Mouse (Mus musculus) adrenal gland, adult 2 months (tissue): ENCODE measurements around the gene Maco1. TPM values are rescaled to one million over a fixed set of nuclear protein-coding genes. Genes with fewer than 3 reads are reported as not detected.

ENCODE experiments used
- DNase-seq: peaks from one replicate; pipeline ENCODE4 v3.0.0; 2021
- long read RNA-seq: library from polyadenylated mRNA; stranded (forward); transcript quantifications from one replicate; pipeline ENCODE4 v2.0.0, GENCODE M21; 2021
- polyA plus RNA-seq: library from polyadenylated mRNA; depleted of rRNA; stranded (reverse); fragments of >200 nt; gene quantifications from 2 replicates; pipeline ENCODE4 v1.2.3, GENCODE M21; 2012; rRNA removed
- total RNA-seq, 2 experiments: library from RNA; stranded (reverse); gene quantifications; 2 replicates each; pipeline ENCODE4 v1.2.3; 2021

The Maco1 gene
- total RNA-seq (10 to 100 TPM; 35.6 to 37.1 TPM), polyA plus RNA-seq (14.2 and 15.6 TPM in 2 replicates)
- long read RNA-seq, transcript Maco1-201 (11 exons, 3,826 nt) = major isoform, 18 of 24 reads
- long read RNA-seq, partial matches to known transcripts = 0 of 24 reads
- long read RNA-seq, other reads (novel, unspliced or antisense) = 6 of 24 reads

GRCm38 (mm10) chr4:134853259-134853636, at the start of gene Maco1:
Gene Maco1, minus strand, starts transcription at chr4:134853345.
- peak; percentile 100 for DNase-seq

GRCm38 (mm10) chr4:134901126-134901525, 48.0 kb upstream of the Maco1 start:
- no peak for DNase-seq

DNA sequence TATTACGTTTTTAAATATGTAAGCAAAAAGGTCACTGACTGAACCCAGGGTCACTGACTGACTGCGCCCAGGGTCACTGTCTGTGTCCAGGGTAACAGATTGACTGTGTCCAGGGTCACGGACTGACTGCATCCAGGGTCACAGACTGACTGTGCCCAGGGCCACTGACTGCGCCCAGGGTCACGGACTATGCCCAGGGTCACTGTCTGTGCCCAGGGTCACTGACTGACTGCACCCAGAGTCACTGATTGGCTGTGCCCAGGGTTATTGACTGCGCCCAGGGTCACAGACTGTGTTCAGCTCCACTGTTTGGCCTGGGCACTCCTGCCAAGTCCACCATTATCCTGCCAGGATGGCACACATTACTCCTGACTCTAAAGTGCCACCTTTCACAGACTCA, 44.1 kb upstream of the Maco1 start:
- peak; percentile 91 for DNase-seq

DNA sequence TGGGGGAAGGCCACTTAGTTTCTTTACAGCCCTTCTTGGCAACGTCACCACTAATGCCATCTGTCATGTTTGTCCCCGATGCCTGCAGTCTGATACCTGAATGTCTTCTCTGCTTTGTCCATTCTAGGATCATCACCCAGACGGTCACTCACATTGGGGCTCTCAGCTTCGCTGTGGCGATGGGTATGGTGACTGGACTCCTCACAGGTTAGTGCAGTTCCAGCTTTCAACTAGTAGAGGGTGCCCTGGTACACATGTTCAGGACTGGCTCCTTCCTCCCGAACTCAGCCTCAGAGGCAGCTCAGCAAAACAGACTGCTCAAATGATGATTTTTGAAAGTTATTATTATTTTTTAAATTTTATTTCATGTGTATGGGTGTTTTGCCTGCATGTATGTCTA, 39.0 kb upstream of the Maco1 start:
- DNase-seq = peak; percentile 73

GRCm38 (mm10) chr4:134884364-134884763, 31.2 kb upstream of the Maco1 start:
- no peak for DNase-seq

GRCm38 (mm10) chr4:134883808-134884207, 30.7 kb upstream of the Maco1 start:
- no peak for DNase-seq

DNA sequence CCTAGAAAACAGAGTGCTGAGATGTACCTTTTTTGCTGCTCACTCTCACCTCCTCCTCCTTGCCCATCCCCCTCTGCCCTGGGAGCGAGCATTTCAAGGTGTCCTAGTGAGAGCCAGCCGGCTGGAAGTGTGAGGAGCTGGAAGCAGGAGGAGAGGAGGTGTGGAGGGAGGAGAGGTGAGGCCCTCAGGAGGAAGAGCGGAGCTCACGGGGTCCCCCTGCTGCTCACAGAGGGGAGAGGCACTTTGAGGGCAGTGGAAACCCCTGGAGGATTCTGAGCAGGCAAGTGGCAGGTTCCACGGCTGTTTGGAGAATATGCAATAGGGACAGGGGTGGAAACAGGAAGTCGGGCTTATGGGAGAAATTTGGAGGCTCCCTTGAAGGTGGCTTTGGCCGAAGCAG, 30.1 kb upstream of the Maco1 start:
- DNase-seq = peak; percentile 47

- no peak for DNase-seq
Observed at GRCm38 (mm10) chr4:134880041-134880440, 26.9 kb upstream of the Maco1 start.

GRCm38 (mm10) chr4:134879410-134879981, 26.4 kb upstream of the Maco1 start:
- peak; percentile 75 for DNase-seq

- DNase-seq = no peak
Observed at GRCm38 (mm10) chr4:134876171-134876570, 23.0 kb upstream of the Maco1 start.

DNA sequence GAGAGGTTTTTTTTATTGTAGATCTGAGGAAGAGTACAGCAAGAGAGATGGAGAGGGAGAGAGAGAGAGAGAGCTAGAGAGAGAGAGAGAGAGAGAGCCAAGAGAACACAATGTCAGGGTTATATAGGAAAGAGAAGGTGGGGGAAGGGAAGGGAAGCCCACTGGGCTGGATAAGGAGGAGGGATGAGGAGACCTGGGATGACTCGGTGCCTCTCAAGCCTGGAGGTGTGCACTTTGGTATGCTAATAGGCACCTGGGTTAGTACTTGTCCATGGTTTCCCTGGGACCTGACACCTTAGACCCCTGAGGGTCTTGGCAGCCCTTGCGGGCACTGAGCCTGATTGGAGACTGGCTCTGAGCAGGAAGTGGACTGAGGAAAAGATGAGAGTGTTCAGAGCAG, 18.8 kb upstream of the Maco1 start:
- DNase-seq = no peak

GRCm38 (mm10) chr4:134871477-134871876, 18.3 kb upstream of the Maco1 start:
- no peak for DNase-seq

- DNase-seq = no peak
Observed at GRCm38 (mm10) chr4:134869815-134870375, 16.8 kb upstream of the Maco1 start.

DNA sequence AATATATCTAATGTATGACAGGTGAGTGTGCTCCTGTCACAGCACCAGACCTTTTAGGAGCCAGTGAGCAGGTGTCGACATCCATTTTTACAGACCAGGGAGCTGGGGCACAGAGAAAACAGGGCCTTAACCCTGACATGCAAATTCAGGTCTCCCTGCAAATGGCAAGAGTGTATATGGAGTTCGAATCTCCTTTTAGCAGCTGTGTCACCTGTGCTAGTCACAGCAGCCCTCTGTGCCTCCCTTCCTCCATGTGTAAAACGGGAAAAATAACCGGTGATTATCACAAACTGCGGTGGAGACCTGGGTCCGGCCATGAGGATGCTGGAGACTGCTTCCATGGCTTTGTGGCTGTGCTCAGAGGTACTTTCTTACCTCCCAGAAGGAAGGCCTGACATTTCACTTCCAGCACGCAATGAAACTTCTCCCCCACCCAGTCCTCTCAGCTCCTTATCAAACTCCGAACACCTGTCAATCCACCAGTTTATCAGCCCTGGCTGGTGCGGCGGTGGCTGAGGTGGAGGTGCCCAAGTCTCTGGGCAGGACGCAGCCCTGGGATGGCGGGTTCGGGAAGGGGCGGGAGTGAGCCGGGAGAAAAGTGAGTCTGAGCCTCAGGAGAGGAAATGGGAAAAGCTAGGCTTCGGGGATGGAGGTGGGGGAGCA, 16.1 kb upstream of the Maco1 start:
- no peak for DNase-seq

- no peak for DNase-seq
Observed at GRCm38 (mm10) chr4:134868490-134868889, 15.3 kb upstream of the Maco1 start.

DNA sequence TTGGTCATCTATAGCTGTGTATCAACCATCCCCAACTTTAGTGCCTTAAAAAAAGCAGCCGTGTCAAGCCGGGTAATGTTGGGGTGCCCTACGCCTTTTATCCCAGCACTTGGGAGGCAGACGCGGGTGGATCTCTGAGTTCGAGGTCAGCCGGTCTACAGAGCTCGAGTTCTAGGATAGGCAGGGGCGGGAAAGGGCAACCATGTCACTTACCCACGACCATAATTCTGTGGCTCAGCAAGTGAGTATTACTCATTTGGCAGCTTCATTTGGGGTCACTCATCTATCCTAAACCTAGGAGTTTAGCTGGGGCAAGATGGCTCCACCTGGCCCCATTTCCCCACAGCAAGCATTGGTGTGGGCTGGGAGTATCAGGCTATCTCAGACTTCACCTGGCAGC, 14.9 kb upstream of the Maco1 start:
- no peak for DNase-seq

DNA sequence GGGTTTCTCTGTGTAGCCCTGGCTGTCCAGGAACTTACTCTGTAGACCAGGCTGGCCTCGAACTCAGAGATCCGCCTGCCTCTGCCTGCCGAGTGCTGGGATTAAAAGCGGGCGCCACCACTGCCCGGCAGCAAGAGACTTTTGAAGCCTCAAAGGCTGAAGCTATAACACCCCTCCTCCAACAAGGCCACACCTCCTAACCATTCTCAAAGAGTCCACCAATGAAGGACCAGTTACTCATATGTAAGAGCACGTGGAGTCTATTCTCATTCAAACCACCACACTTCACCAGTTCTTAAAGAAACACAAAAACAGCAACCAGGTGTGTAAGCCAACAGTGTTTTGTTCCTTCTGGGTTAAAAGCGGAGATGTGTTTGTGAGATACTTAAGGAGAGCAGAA, 14.5 kb upstream of the Maco1 start:
- no peak for DNase-seq

DNA sequence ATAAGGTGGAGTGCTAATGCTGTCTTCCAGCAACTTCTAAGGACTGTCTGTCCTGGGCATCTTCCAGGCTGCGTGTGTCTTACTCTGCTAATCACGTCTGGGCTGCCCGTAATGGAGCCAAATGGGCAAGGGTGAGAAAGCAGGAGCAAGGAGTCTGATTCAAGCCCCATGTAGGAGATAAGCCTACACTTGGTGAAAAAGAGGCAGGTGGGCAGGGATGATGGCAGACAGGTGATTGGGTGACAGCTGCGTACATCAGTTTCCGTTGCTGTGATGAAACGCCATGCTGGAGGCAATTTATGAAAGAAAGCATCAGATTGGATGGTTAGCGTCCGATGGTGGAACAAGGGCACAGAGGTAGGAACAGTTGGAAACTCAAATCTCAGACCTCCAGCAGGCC, 14.1 kb upstream of the Maco1 start:
- DNase-seq = no peak

DNA sequence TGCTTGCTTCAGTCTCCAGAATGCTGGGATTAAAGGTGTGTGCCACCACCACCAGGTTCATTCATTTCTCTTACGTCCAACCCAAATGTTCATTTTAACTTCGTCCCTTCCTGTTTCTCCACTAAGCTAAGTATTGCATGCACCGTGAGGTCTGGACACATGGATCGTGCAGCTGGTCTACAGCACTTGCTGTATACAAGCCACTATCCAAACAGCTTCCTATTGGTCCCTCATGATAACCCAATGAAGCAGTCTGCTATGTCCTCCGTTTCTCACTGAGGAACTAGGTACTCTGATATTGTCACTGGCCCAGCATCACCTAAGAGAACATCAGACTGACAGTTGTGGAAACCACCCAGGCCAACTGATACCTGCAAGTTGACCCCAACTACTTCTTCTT, 12.6 kb upstream of the Maco1 start:
- DNase-seq = no peak

GRCm38 (mm10) chr4:134865340-134865739, 12.2 kb upstream of the Maco1 start:
- DNase-seq = no peak

DNA sequence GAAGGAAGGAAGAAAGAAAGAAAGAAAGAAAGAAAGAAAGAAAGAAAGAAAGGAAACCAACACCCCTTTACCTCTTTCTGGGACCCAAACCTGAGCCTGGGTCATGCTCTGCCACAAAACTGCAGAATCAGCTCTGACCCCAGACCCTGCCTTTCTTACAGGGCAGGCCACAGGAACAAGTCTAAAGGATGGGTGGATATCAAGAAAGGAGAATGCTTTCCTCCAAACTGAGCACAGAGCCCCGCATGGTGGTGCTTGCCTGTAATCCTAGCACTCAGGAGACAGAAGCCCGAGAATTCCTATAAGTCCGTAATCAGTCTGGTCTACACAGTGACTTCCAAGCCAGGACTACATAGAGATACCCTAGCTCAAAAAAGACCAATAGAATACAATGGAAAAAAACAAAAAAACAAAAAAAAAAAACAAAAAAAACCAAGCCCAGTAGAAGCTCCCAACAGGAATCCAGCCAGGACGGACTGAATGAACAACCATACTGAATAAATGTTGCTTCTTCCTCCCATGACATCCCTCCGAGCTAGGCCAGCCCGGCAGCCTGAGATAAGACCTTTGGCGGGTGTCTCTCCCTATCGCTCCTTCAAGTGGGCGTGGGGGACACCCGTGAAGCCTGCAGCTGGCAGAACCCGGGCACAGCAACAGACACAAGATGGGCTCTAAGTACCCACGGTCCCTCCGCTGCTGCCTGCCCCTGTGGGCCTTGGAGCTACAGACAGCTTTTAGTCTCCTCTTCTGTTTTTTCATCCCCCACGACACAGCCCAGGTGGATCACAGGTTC, 11.0 kb upstream of the Maco1 start, which contains the start of gene Rhd:
Gene Rhd, plus strand, starts transcription at position 600 of the 793 bp plus-strand sequence.
- no peak for DNase-seq

DNA sequence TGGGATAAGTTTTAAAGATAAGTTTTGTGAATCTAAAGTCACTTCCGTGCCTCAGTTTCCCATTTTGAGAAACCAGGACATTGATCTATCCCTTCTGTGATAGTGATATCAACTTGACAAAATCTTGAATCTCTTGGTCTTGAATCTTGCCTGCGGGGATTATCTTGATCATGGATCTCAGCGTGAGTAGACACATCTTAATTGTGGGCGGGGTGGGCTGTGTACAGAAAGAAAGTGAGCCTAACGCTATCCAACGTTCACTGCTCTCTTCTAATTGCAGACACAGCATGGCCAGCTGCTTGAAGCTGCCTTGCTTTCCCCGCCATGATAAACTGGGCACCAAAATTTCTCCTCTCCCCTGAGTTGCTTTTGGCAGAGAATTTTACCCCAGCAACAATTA, 9.9 kb upstream of the Maco1 start:
- DNase-seq = no peak

GRCm38 (mm10) chr4:134861884-134862283, 8.7 kb upstream of the Maco1 start:
- no peak for DNase-seq
